Mouse (Mus musculus) stomach, postnatal 0 days (tissue): ENCODE measurements around the gene Clcn3.

Source experiments
- CTCF ChIP-seq: IDR thresholded peaks from 2 replicates; pipeline ENCODE4 v1.5.1; 2016; ENCODE audit warnings: antibody characterized with exemption, low read depth, mild to moderate bottlenecking, moderate library complexity
- EP300 ChIP-seq: optimal IDR thresholded peaks from 2 replicates; pipeline ENCODE3; 2016; ENCODE audit warnings: antibody characterized with exemption

DNA sequence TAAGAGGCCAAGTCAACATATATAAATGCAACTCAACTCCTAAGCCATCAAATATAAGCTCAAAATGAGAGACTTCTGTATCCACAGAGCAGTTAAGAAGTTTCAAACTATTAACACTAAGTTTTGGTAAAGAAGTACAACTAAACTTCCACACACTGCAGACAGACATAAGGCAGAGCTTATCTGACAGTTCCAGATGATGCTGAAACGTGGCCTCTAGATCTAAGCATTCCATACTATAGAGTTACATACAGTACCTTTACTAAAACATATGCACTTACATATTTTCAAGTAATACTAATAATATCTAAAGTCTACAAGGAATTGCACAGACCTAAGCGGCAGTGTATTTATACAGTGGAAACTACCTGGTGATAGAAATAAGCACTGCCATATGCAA, 8.3 kb downstream of the Clcn3 start:
- TF ChIP-seq CTCF: no peak
- TF ChIP-seq EP300: no peak
